Mouse (Mus musculus): ENCODE measurements around the gene Trank1. TPM values are rescaled to one million over a fixed set of nuclear protein-coding genes. Genes with fewer than 3 reads are reported as not detected.

Gene Trank1
- polyA plus RNA-seq (2015; fragmentation: Nextera tagmentation; extraction: Ambion mirVana), result 0.06 TPM in 1 of 2 replicates, not detected in the other

GRCm38 (mm10) chr9:111311031-111311842 is at the start of gene Trank1:
Gene Trank1, plus strand, starts transcription at chr9:111311739.
- no peak within 1 kb of the TSS for H3K9ac ChIP-seq
- H3K4me3 ChIP-seq (replicated peaks), result peak within 1 kb of the TSS; percentile 35
- peak within 1 kb of the TSS; percentile 60 for H3K4me2 ChIP-seq
- 14% methylated on average over 72 of the region's 72 CpGs for WGBS (ENCODE audit: insufficient replicate concordance)
- H3K4me1 ChIP-seq (replicated peaks), result peaks cover 16% of the 10 kb centered on the region
- no peak within 1 kb of the TSS for H3K27ac ChIP-seq (replicated peaks)
- H3K36me3 ChIP-seq (replicated peaks), result no peaks in the 10 kb centered on the region
- no peak for ATAC-seq (ENCODE audit: insufficient read depth)
- peaks cover 65% of the 10 kb centered on the region for H3K27me3 ChIP-seq
- H3K9me3 ChIP-seq (replicated peaks), result no peaks in the 10 kb centered on the region

GRCm38 (mm10) chr9:111267998-111268397 is 43.5 kb upstream of the Trank1 start:
- H3K36me3 ChIP-seq (replicated peaks), result peaks cover 45% of the 10 kb centered on the region

GRCm38 (mm10) chr9:111270606-111271005 is 40.9 kb upstream of the Trank1 start:
- Histone ChIP-seq H3K36me3 (replicated peaks) (peaks cover 32% of the 10 kb centered on the region), H3K4me2 (peak overlapping the region; percentile 70), H3K27ac (replicated peaks) (peak overlapping the region; percentile 90), H3K9me3 (replicated peaks) (no peaks in the 10 kb centered on the region), H3K27me3 (no peaks in the 10 kb centered on the region), H3K4me3 (replicated peaks) (peak overlapping the region; percentile 76), H3K4me1 (replicated peaks) (peaks cover 42% of the 10 kb centered on the region), H3K9ac (peak overlapping the region; percentile 81)
- ATAC-seq (ENCODE audit: insufficient read depth), result no peak
- 7% methylated on average over 5 of the region's 5 CpGs for WGBS (ENCODE audit: insufficient replicate concordance)

More at GRCm38 (mm10) chr9:111267998-111268397, 43.5 kb upstream of the Trank1 start:
- Histone ChIP-seq H3K4me1 (replicated peaks) (peaks cover 18% of the 10 kb centered on the region), H3K9ac (no peak overlapping the region), H3K9me3 (replicated peaks) (no peaks in the 10 kb centered on the region), H3K27me3 (no peaks in the 10 kb centered on the region), H3K4me2 (no peak overlapping the region), H3K27ac (replicated peaks) (no peak overlapping the region), H3K4me3 (replicated peaks) (no peak overlapping the region)
- WGBS (ENCODE audit: insufficient replicate concordance), result 82% methylated on average over 2 of the region's 2 CpGs
- ATAC-seq (ENCODE audit: insufficient read depth), result no peak

- peaks cover 47% of the 10 kb centered on the region for H3K4me1 ChIP-seq (replicated peaks)
- peaks cover 30% of the 10 kb centered on the region for H3K36me3 ChIP-seq (replicated peaks)
- H3K9ac ChIP-seq, result peak overlapping the region; percentile 81
- peak overlapping the region; percentile 76 for H3K4me3 ChIP-seq (replicated peaks)
- peak overlapping the region; percentile 70 for H3K4me2 ChIP-seq
- peak overlapping the region; percentile 90 for H3K27ac ChIP-seq (replicated peaks)
- no peaks in the 10 kb centered on the region for H3K27me3 ChIP-seq
- H3K9me3 ChIP-seq (replicated peaks), result no peaks in the 10 kb centered on the region
- ATAC-seq (ENCODE audit: insufficient read depth), result peak; percentile 28
- WGBS (ENCODE audit: insufficient replicate concordance), result under 1% methylated on average over 32 of the region's 32 CpGs
These were observed 40.5 kb upstream of the Trank1 start for GRCm38 (mm10) chr9:111271056-111271433.

GRCm38 (mm10) chr9:111271434-111272160 is 39.9 kb upstream of the Trank1 start, which contains the start of the genes Mlh1 and Epm2aip1:
Gene Mlh1, minus strand, starts transcription at chr9:111271791.
Gene Epm2aip1, plus strand, starts transcription at chr9:111271929.
- peaks cover 27% of the 10 kb centered on the region for H3K36me3 ChIP-seq (replicated peaks)
- H3K27ac ChIP-seq (replicated peaks), result peak within 1 kb of the TSS; percentile 98
- H3K27me3 ChIP-seq, result no peaks in the 10 kb centered on the region
- H3K4me1 ChIP-seq (replicated peaks), result peaks cover 52% of the 10 kb centered on the region
- under 1% methylated on average over 64 of the region's 64 CpGs for WGBS (ENCODE audit: insufficient replicate concordance)
- peak within 1 kb of the TSS; percentile 78 for H3K4me3 ChIP-seq (replicated peaks)
- ATAC-seq (ENCODE audit: insufficient read depth), result peak; percentile 97
- no peaks in the 10 kb centered on the region for H3K9me3 ChIP-seq (replicated peaks)
- H3K9ac ChIP-seq, result peak within 1 kb of the TSS; percentile 92
- H3K4me2 ChIP-seq, result peak within 1 kb of the TSS; percentile 82

- Histone ChIP-seq H3K27me3 (no peaks in the 10 kb centered on the region), H3K4me1 (replicated peaks) (peaks cover 53% of the 10 kb centered on the region), H3K4me2 (peak overlapping the region; percentile 82), H3K9ac (peak overlapping the region; percentile 92), H3K36me3 (replicated peaks) (peaks cover 24% of the 10 kb centered on the region), H3K4me3 (replicated peaks) (peak overlapping the region; percentile 78), H3K9me3 (replicated peaks) (no peaks in the 10 kb centered on the region), H3K27ac (replicated peaks) (peak overlapping the region; percentile 98)
- WGBS (ENCODE audit: insufficient replicate concordance), result 7% methylated on average over 19 of the region's 19 CpGs
- ATAC-seq (ENCODE audit: insufficient read depth), result no peak
These were observed 39.2 kb upstream of the Trank1 start for GRCm38 (mm10) chr9:111272356-111272755.

GRCm38 (mm10) chr9:111272996-111273785 is 38.3 kb upstream of the Trank1 start:
- no peaks in the 10 kb centered on the region for H3K9me3 ChIP-seq (replicated peaks)
- no peak for ATAC-seq (ENCODE audit: insufficient read depth)
- H3K9ac ChIP-seq, result peak overlapping the region; percentile 92
- peaks cover 54% of the 10 kb centered on the region for H3K4me1 ChIP-seq (replicated peaks)
- H3K4me3 ChIP-seq (replicated peaks), result peak overlapping the region; percentile 78
- peak overlapping the region; percentile 98 for H3K27ac ChIP-seq (replicated peaks)
- H3K36me3 ChIP-seq (replicated peaks), result peaks cover 21% of the 10 kb centered on the region
- peak overlapping the region; percentile 82 for H3K4me2 ChIP-seq
- 52% methylated on average over 15 of the region's 15 CpGs for WGBS (ENCODE audit: insufficient replicate concordance)
- H3K27me3 ChIP-seq, result no peaks in the 10 kb centered on the region

GRCm38 (mm10) chr9:111273958-111274357 is 37.6 kb upstream of the Trank1 start:
- no peak for ATAC-seq (ENCODE audit: insufficient read depth)
- no peaks in the 10 kb centered on the region for H3K9me3 ChIP-seq (replicated peaks)
- H3K4me1 ChIP-seq (replicated peaks), result peaks cover 55% of the 10 kb centered on the region
- H3K36me3 ChIP-seq (replicated peaks), result peaks cover 28% of the 10 kb centered on the region
- H3K4me3 ChIP-seq (replicated peaks), result peak overlapping the region; percentile 78
- no peak overlapping the region for H3K27ac ChIP-seq (replicated peaks)
- WGBS (ENCODE audit: insufficient replicate concordance), result 79% methylated on average over 1 of the region's 1 CpGs
- H3K4me2 ChIP-seq, result peak overlapping the region; percentile 82
- no peak overlapping the region for H3K9ac ChIP-seq
- no peaks in the 10 kb centered on the region for H3K27me3 ChIP-seq

GRCm38 (mm10) chr9:111275156-111275555 is 36.4 kb upstream of the Trank1 start:
- Histone ChIP-seq H3K4me2 (peak overlapping the region; percentile 82), H3K4me1 (replicated peaks) (peaks cover 46% of the 10 kb centered on the region), H3K27ac (replicated peaks) (no peak overlapping the region), H3K4me3 (replicated peaks) (peak overlapping the region; percentile 29), H3K9me3 (replicated peaks) (no peaks in the 10 kb centered on the region), H3K36me3 (replicated peaks) (peaks cover 37% of the 10 kb centered on the region), H3K27me3 (no peaks in the 10 kb centered on the region), H3K9ac (no peak overlapping the region)
- WGBS (ENCODE audit: insufficient replicate concordance), result 18% methylated on average over 1 of the region's 1 CpGs
- no peak for ATAC-seq (ENCODE audit: insufficient read depth)

GRCm38 (mm10) chr9:111285061-111285460 is 26.5 kb upstream of the Trank1 start:
- Histone ChIP-seq H3K4me1 (replicated peaks) (peaks cover 6% of the 10 kb centered on the region), H3K4me2 (no peak overlapping the region), H3K27ac (replicated peaks) (no peak overlapping the region), H3K9me3 (replicated peaks) (no peaks in the 10 kb centered on the region), H3K36me3 (replicated peaks) (no peaks in the 10 kb centered on the region), H3K9ac (no peak overlapping the region), H3K27me3 (no peaks in the 10 kb centered on the region), H3K4me3 (replicated peaks) (no peak overlapping the region)
- WGBS (ENCODE audit: insufficient replicate concordance), result 53% methylated on average over 3 of the region's 3 CpGs
- no peak for ATAC-seq (ENCODE audit: insufficient read depth)

Data from liver, embryonic 15.5 days (tissue).